Mouse (Mus musculus): ENCODE data around the gene Col5a3. TPM values are rescaled to one million over a fixed set of nuclear protein-coding genes. Genes with fewer than 3 reads are reported as not detected.
"Not testable (repeated sequence)": the region's sequence is repeated elsewhere in the genome, so short reads cannot be mapped to it uniquely, and the experiment has no call there.

Col5a3 gene
- not detected for polyA plus RNA-seq (2017; shearing (Covaris generic))

DNA sequence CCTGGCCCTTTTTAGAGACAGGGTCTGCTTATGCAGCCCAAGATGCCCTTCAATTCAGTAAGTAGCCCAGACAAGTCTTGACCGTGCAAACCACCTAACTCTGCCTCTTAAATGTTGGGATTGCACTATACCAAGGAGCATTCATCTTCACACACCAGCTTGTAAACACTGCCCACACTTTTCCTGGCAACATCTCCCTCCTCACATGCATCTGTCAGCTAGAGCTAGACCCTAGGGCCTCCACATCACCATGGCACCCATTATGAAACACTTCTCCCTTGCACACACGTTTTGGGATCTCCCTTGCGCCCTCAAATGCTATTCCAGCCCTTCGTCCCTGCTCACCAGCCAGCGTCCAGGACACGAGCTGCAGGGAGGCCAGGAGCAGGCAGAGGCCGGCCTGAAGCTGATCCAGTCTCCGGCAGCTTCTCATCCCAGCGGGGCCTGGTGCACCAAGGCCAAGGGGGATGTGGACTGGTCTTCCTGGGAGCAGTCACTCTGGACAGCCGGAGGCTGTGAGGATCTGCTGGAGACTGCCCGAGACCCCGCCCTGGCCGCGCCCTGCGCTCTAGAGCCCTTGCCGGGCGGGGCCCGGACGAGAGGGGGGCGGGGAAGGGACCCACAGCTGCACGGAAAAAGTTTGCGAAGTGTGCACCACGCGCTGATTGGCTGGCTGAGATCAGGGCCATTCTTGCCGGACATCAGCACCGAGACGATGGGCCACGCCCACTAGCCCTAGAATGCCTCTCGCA, at the start of gene Col5a3:
Gene Col5a3, minus strand, starts transcription at position 547 of the 752 bp plus-strand sequence.
- no peak for ATAC-seq

DNA sequence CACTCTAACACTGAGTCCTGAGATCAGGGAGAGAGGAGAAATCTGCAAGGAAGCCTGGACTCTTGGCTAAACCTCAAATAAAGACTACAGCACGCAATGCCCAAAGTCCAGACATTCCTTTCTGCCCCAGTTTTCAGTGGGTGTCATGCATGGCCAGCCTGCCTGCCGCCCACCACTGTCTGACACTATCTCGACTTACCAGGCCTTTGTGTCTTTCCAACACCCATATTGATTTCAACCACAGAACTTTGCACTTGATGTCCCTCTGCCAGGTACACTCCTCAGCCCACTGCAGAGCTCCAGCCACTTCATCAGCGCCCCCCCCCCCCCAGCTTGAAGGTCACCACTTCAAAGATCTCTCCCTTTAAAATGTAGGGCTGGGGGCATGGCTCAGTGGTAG, 47.4 kb upstream of the Col5a3 start:
- ATAC-seq: no peak

GRCm38 (mm10) chr9:20861821-20862220, 47.0 kb upstream of the Col5a3 start:
- ATAC-seq: peak; percentile 41

DNA sequence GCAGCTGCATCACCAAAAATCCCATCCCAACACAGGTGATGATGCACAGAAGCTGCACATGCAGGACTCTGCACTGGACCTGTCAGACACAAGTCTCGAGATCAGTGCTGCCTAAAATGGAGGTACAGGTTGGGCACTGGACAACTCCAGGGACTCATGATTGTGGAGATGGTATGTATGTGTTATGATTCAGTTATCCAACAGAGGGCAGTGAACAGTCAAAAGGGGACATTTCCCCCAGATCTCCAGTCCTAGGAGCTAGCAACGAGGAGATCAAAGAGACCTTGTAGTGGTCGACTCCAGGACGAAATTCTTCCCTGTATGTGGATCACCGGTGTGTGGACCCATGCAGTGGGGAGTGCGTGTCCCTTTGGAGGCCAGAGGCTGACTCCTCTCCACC, 45.1 kb upstream of the Col5a3 start:
- ATAC-seq: no peak

DNA sequence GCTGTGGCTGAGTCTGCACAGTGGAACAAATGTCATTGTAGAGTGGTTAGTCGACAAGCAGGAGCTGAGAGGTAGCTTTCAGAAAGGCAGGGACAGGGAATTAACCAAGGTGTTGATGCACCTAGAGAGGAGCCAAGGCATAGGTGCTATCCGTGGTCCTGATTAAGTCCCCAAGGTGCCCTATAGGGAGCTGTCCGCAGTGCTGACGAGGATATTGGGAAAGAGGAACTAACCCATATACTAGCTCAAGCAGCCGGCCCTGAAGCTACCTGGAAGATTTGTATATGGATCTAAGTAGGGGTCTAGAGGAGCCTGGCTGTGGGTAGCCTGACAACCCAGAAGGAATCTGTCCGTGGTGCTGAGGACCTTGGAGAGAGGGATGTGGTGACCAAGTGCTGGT, 42.3 kb upstream of the Col5a3 start:
- ATAC-seq: no peak

DNA sequence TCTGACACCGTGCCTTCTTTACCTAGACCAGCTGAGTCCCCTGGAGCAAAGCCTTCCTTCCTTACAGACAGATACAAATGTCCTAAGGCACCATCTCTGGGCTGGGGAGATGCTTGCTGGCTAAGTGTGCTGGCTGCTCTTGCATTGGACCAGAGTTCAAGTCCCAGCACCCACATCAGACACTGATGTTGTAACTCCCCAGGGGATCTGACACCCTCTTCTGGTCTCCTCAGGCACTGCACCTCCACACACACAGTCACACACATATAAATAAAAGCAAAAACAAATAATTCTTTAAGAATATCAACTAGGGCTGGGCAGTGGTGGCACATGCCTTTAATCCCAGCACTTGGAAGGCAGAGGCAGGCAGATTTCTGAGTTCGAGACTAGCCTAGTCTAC, 35.3 kb upstream of the Col5a3 start:
- no peak for ATAC-seq

DNA sequence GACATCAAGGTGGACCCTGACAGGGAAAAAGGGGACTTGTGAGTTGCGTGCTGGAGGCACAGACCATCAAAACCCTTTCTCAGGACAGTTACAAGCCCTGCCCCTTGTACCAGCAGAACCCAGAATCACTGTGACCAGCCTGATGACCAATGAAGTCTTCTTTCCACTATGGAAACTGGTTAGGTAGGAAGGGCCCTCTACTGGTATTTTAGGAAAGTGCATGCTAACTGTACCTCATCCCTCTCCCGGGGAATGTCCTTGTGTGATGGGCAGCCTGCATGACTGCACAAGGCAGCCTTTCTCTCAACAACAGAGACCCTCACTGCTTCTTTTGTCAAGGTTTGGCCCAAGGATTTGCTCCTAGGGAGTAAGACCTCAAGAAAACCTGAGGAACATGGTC, 27.8 kb upstream of the Col5a3 start:
- ATAC-seq: no peak

GRCm38 (mm10) chr9:20842211-20842610, 27.3 kb upstream of the Col5a3 start:
- no peak for ATAC-seq

DNA sequence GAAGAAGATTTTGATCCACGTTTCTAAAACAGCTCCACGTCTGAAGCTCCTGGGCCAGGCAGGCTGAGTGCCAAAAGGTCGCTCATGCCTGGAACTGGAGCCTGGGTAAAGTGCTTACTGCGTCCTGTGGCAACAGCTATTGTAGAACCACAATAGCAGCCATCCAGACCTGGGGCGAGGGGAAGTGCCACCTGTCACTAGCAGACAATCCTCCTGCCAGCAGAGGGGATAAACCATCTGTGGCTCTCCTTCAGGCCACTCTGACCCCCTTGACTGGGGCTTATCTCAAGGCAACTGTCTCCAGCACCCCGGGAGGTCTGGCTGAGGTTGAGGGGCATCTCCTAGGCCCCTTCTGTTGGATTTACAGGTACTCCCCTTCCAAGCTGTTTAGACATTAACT, 24.1 kb upstream of the Col5a3 start:
- no peak for ATAC-seq

- no peak for ATAC-seq
Measured at GRCm38 (mm10) chr9:20837184-20837947, 22.5 kb upstream of the Col5a3 start.

GRCm38 (mm10) chr9:20835431-20835954, 20.6 kb upstream of the Col5a3 start:
- not testable (repeated sequence) for ATAC-seq

DNA sequence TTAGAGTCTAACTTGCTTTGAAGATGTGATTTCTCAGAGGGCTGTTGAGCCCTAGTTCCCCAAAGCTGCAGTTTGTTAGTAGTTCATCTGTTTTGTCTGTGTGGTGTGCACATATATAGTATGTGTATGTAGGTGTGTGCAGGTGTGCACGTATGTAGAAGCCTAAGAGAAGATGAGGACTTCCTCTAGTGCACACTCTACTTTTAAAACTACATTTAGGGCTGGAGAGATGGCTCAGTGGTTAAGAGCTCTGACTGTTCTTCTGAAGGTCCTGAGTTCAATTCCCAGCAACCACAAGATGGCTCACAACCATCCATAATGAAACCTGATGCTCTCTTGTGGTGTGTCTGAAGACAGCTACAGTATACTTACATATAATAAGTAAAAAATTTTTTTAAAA, 20.0 kb upstream of the Col5a3 start:
- ATAC-seq: no peak

DNA sequence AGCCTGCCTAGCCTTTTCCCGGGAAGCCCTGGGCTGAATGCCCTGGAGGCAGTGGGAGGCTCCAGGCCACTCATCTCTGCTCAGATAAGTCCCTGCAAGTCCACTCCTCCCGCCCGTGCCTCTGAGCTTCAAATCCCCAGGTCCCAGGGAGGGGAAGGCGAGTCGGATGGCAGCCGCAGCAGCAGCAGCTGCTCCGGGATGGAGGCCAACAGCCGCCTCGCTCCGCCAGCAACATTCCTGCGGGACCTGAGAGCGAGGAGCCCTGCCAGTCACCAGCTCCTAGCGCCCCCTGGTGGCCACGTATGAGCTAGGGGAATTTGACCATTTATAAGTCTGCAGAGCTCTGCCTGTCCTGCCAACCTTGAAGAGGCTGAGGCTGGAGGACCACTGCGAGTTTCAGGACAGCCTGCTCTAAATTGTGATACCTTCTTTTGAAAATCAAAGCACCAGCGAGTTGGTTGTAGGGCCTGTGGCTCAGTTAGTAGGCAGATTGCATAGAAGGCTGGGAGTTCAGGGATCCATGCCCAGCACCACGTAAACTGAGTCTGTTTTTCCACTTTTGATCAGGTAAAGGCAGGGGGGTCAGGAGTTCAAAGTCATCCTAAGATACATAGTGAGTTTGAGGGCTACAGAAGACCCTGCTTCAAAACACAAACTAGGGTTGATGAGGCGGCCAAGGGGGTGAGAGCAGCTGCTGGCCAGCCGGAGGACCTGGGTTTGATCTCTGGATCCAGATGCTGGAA, 16.2 kb upstream of the Col5a3 start:
- ATAC-seq: no peak

DNA sequence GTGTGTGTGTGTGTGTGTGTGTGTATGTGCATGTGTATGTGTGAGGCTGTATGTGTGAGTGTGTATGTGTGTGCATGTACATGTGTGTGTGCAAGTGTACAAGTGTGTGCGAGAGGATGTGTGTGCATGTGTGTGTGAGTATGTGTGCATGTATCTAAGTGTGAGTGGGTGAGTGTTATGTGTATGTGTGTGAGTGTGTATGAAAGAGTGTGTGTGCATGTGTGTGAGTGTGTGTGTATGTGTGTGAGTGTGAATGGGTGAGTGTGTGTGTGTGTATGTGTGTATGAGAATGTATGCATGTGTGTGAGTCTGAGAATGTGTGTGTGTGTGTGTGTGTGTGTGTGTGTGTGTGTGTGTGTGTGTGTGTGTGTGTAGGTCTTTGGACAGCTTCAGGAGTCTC, 13.3 kb upstream of the Col5a3 start:
- no peak for ATAC-seq

DNA sequence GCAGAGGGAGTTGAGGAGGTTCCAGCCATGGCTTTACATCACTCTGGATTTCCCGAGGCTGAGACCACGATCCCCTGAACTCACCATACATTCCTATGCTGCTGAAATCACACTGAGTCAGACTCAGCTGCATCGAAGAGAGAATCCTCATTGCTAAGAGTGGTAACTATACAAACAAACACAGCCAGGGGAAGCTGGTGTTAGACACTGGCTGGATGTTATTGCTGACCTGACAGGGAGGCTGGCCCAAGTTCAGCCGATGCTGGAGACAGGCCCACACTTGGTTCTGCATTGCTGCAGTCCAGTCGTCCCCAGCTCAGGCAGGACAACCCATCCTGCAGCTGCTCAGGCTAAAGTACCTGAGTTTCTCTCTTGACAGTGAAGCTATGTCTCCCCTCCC, 10.9 kb upstream of the Col5a3 start:
- ATAC-seq: no peak

- ATAC-seq: no peak
Measured at GRCm38 (mm10) chr9:20822821-20823220, 8.0 kb upstream of the Col5a3 start.

GRCm38 (mm10) chr9:20820001-20820400, 5.1 kb upstream of the Col5a3 start:
- ATAC-seq: no peak

GRCm38 (mm10) chr9:20818236-20818635, 3.4 kb upstream of the Col5a3 start, which contains the start of gene Rdh8:
Gene Rdh8, plus strand, starts transcription at chr9:20818503.
- ATAC-seq: no peak

GRCm38 (mm10) chr9:20812537-20813271, 2.2 kb downstream of the Col5a3 start:
- ATAC-seq: no peak

- ATAC-seq: no peak
Measured at GRCm38 (mm10) chr9:20810773-20811172, 4.1 kb downstream of the Col5a3 start.

DNA sequence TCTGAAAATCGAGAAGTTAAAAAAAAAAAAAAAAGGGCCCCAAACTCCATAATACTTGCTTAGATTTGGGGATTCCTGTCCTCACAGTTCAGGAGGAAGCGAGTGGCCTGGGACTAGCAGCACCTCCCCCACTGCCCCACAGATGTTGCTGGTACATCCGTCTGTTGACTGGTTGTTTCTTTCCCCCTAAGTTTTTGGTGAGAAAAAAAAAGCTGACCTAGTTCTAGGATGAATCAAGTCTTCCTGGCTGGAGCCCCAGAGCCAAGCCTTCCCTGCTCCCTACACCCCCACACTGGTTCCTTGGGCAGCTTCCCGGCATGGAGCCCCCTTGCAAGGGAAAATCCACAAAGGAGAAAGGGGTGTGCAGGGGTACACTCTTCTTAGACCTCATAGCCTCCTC, 4.6 kb downstream of the Col5a3 start:
- no peak for ATAC-seq

DNA sequence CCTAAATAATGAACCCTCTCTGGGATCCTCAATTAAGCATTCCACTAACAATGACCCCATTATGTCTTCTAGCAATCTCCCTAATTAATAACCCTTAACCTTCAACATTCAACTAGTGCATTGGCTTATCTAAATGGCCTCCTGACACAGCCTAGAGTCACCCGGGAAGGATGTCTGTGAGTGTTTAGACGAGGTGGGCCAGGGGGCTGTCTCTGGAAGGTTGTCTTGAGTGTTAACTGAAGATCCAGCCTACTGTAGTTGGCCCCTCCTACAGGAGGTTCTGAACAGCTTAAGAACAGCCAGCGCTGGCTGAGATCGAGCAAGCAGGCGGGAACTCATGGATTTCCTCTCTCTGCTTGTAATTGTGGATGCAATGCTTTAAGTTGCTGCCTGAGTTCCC, 9.2 kb downstream of the Col5a3 start:
- ATAC-seq: no peak

DNA sequence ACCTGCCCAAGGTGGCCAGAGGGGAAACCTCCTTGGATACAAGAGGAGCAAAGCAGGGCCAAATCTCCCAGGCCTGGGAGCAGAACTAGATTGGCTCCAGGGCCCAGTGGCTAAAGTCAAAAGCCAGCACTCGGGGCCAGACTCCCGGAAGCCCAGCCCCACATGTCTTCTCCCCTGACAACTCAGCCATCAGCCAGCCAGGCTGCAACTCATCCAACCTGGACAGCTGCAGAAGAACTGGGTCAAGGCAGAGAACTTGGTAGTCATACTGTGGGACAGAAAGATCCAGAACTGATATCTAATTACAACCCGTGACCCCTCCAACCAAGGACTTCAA, 9.7 kb downstream of the Col5a3 start:
- no peak for ATAC-seq
